Mouse (Mus musculus) ES-E14 (cell line): ENCODE results near the gene Lgals9.

Source experiments
- CHD2 ChIP-seq: IDR thresholded peaks from 2 replicates; pipeline ENCODE4 v1.6.1; 2014; ENCODE audit warnings: mild to moderate bottlenecking, low read depth, low read length, inconsistent platforms
- HCFC1 ChIP-seq: IDR thresholded peaks from 2 replicates; pipeline ENCODE4 v1.6.1; 2012; ENCODE audit warnings: low read length, inconsistent platforms, borderline replicate concordance; ENCODE audit not compliant: insufficient read depth
- MAFK ChIP-seq: IDR thresholded peaks from 2 replicates; pipeline ENCODE4 v1.6.1; 2014; ENCODE audit warnings: mild to moderate bottlenecking, low read depth, low read length, inconsistent platforms; ENCODE audit not compliant: insufficient read depth
- ZC3H11A ChIP-seq: IDR thresholded peaks from 2 replicates; pipeline ENCODE4 v1.6.1; 2012; ENCODE audit warnings: low read depth, mild to moderate bottlenecking, inconsistent platforms, low read length, borderline replicate concordance
- ZNF384 ChIP-seq: IDR thresholded peaks from 2 replicates; pipeline ENCODE4 v1.6.1; 2012; ENCODE audit warnings: low read depth, low read length, inconsistent platforms

DNA sequence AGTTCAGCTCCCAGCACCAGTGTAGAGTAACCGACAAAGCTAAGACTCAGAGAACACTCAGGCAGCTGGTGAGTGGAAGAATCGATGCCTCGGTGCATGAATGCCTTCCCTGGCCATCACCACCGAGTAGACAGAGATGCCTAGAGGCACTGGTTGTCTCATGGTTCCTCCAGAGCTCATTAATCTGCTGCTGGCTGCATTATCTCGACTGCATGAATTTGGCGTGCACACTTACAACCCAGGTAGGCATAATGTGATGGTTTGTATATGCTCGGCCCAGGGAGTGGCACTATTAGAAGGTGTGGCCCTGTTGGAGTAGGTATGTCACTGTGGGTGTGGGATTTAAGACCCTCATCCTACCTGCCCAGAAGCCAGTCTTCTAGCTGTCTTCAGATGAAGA is 24.1 kb upstream of the Lgals9 start:
- TF ChIP-seq ZC3H11A (no peak), ZNF384 (no peak), MAFK (no peak), CHD2 (no peak), HCFC1 (no peak)
